8 mouse cellular contexts compared by ENCODE assay signal in genomic region chr11:60932503-60933020, GRCm38 (mm10). TPM values are rescaled to one million over a fixed set of nuclear protein-coding genes. Genes with fewer than 3 reads are reported as not detected.
A peak's percentile ranks its signal among the peaks of the same experiment; 100 is the strongest.
DNase-seq lines count a peak whose midpoint lies in the region; ATAC-seq and TF ChIP-seq lines count a peak whose summit lies in the region.

No protein-coding gene starts in this region.

- H3K9me3 ChIP-seq in limb, embryonic 10.5 days (replicated peaks), result no peaks in the 10 kb centered on the region

- 5% methylated on average over 7 of the region's 7 CpGs for WGBS in thymus, adult 2 months
- 13% methylated on average over 7 of the region's 7 CpGs for WGBS in limb, embryonic 10.5 days
- WGBS in olfactory bulb, adult 2 months, result 8% methylated on average over 7 of the region's 7 CpGs

- H3K27me3 ChIP-seq in thymus, adult 2 months (ENCODE audit: control insufficient read depth, insufficient read depth, low read length), result no peaks in the 10 kb centered on the region
- peaks cover 16% of the 10 kb centered on the region; the same call in 1 of the 2 replicates for H3K27me3 ChIP-seq in limb, embryonic 10.5 days (ENCODE audit: low read depth, poor library complexity, severe bottlenecking)

- 0 out of 2 replicates have a peak, but pooled peaks have one; percentile 5 for ATAC-seq in frontal cortex, adult (ENCODE audit: low TSS enrichment)

- TF ChIP-seq CTCF in thymus, adult 2 months (IDR thresholded peaks at IDR 0.05; ENCODE audit: borderline replicate concordance, control insufficient read depth, extremely low read depth, insufficient read depth, low read length, poor library complexity), result no peak
- TF ChIP-seq CTCF in olfactory bulb, adult 2 months (IDR thresholded peaks at IDR 0.05; ENCODE audit: insufficient read depth, low read depth, low read length), result no peak

- H3K36me3 ChIP-seq in thymus, adult 2 months (ENCODE audit: control insufficient read depth, insufficient read depth, low read length), result no peaks in the 10 kb centered on the region
- peaks cover 17% of the 10 kb centered on the region for H3K36me3 ChIP-seq in limb, embryonic 10.5 days

- H3K4me3 ChIP-seq in thymus, adult 2 months (ENCODE audit: control insufficient read depth, insufficient read depth, low read length), result peak overlapping the region; percentile 98
- H3K4me3 ChIP-seq in limb, embryonic 10.5 days, result peak overlapping the region; percentile 90
- peak overlapping the region; percentile 59 for H3K4me3 ChIP-seq in olfactory bulb, adult 2 months (ENCODE audit: insufficient read depth, low read depth, low read length)

- DNase-seq in frontal cortex, adult 2 months (ENCODE audit: extremely low spot score in 1 of 2, low spot score in 1 of 2), result no peak
- peak; percentile 10 for DNase-seq in thymus, adult 2 months
- no peak for DNase-seq in thymus, adult 18-20 months
- no peak for DNase-seq in limb, embryonic 10.5 days (ENCODE audit: low spot score)
- no peak for DNase-seq in cerebellum, postnatal 4 days (ENCODE audit: low spot score in 2 of 2)
- no peak for DNase-seq in adrenal gland, adult 8-10 months

- peaks cover 28% of the 10 kb centered on the region for H3K4me1 ChIP-seq in thymus, adult 2 months (replicated peaks; ENCODE audit: control insufficient read depth, insufficient read depth, low read length)
- H3K4me1 ChIP-seq in limb, embryonic 10.5 days, result peaks cover 40% of the 10 kb centered on the region
- H3K4me1 ChIP-seq in olfactory bulb, adult 2 months (ENCODE audit: control insufficient read depth, insufficient read depth, low read length), result peaks cover 39% of the 10 kb centered on the region

- H3K27ac ChIP-seq in thymus, adult 2 months (ENCODE audit: control insufficient read depth, insufficient read depth, low read length), result peak overlapping the region; percentile 24; the same call in 1 of the 2 replicates
- H3K27ac ChIP-seq in limb, embryonic 10.5 days, result peak overlapping the region; percentile 89
- H3K27ac ChIP-seq in olfactory bulb, adult 2 months (ENCODE audit: insufficient read depth, low read depth, low read length), result no peak overlapping the region

- TF ChIP-seq POLR2A in thymus, adult 2 months (IDR thresholded peaks at IDR 0.05; ENCODE audit: control insufficient read depth, extremely low read depth, insufficient read depth, low read length, poor library complexity), result no peak
- no peak for TF ChIP-seq POLR2A in olfactory bulb, adult 2 months (IDR thresholded peaks at IDR 0.05; ENCODE audit: insufficient read depth, low read depth, low read length)

RNA-seq across cellular contexts. Expression of gene Map2k3, which starts 0.7 kb away (rescaled TPM):
- 17.3 and 18.1 TPM in 2 replicates for polyA plus RNA-seq in frontal cortex, adult 2 months (2012; rRNA removed)
- polyA plus RNA-seq in thymus, adult 2 months (2012; rRNA removed), result 30.9 and 33.1 TPM in 2 replicates
- polyA plus RNA-seq in limb, embryonic 10.5 days (2016; fragmentation: Nextera tagmentation; extraction: Ambion mirVana), result 78.3 and 93.3 TPM in 2 replicates
- not detected in 2 replicates for polyA plus RNA-seq in olfactory bulb, adult 2 months (2012; ENCODE audit: insufficient read depth, insufficient read length, low replicate concordance, missing spikeins)
- 100 to 1,000 TPM in 3 of 4 experiments, 10 to 100 TPM in 1; 99.8 to 162 (median 122) TPM for total RNA-seq in adrenal gland, adult 8-10 months (2022)

RNA-seq across cellular contexts. Expression of gene Natd1, which starts 18.0 kb away (rescaled TPM):
- 13.3 and 14.6 TPM in 2 replicates for polyA plus RNA-seq in frontal cortex, adult 2 months (2012; rRNA removed)
- polyA plus RNA-seq in thymus, adult 2 months (2012; rRNA removed), result 62.9 and 63.8 TPM in 2 replicates
- 14.2 and 17.0 TPM in 2 replicates for polyA plus RNA-seq in limb, embryonic 10.5 days (2016; fragmentation: Nextera tagmentation; extraction: Ambion mirVana)
- polyA plus RNA-seq in olfactory bulb, adult 2 months (2012; ENCODE audit: insufficient read depth, insufficient read length, low replicate concordance, missing spikeins), result not detected in 2 replicates
- total RNA-seq in adrenal gland, adult 8-10 months (2022), result 10 to 100 TPM; 22.4 to 27.7 (median 25.4) TPM

RNA-seq across cellular contexts. Expression of gene Tmem11, which starts 53.5 kb away (rescaled TPM):
- 39.8 and 47.0 TPM in 2 replicates for polyA plus RNA-seq in frontal cortex, adult 2 months (2012; rRNA removed)
- polyA plus RNA-seq in thymus, adult 2 months (2012; rRNA removed), result 72.9 and 76.7 TPM in 2 replicates
- 75.9 and 78.4 TPM in 2 replicates for polyA plus RNA-seq in limb, embryonic 10.5 days (2016; fragmentation: Nextera tagmentation; extraction: Ambion mirVana)
- polyA plus RNA-seq in olfactory bulb, adult 2 months (2012; ENCODE audit: insufficient read depth, insufficient read length, low replicate concordance, missing spikeins), result not detected in 2 replicates
- 10 to 100 TPM; 33.6 to 47.6 (median 38.0) TPM for total RNA-seq in adrenal gland, adult 8-10 months (2022)

Comparison
In these comparisons a context has a peak if more than half of its experiments do, and no peak if none do; other contexts are left out.
1. RNA of gene Natd1, which starts 18.0 kb away (polyA plus RNA-seq): 62.9 to 63.8 TPM in thymus, adult 2 months, 14.2 to 17.0 TPM in limb, embryonic 10.5 days and 13.3 to 14.6 TPM in frontal cortex, adult 2 months; not detected in olfactory bulb, adult 2 months; every median in the first group is over 10 times any median in the second.
2. RNA of gene Tmem11, which starts 53.5 kb away (polyA plus RNA-seq): 72.9 to 76.7 TPM in thymus, adult 2 months, 75.9 to 78.4 TPM in limb, embryonic 10.5 days and 39.8 to 47.0 TPM in frontal cortex, adult 2 months; not detected in olfactory bulb, adult 2 months; every median in the first group is over 10 times any median in the second.
3. Peak in every context shown above with its lines, with median percentiles within 50 percentile points of each other: H3K4me3 ChIP-seq.